Mouse (Mus musculus) regulatory T cell (primary cell): ENCODE data around the gene Plekha3.

Source experiments
- in situ Hi-C: fragments of 300-600 bp; cut with MboI, MseI; formaldehyde crosslinking; loops from one replicate; pipeline ENCODE4 v1.15.1; 2025; ENCODE audit warnings: high pct_unique_total_duplicates

Gene Plekha3

DNA sequence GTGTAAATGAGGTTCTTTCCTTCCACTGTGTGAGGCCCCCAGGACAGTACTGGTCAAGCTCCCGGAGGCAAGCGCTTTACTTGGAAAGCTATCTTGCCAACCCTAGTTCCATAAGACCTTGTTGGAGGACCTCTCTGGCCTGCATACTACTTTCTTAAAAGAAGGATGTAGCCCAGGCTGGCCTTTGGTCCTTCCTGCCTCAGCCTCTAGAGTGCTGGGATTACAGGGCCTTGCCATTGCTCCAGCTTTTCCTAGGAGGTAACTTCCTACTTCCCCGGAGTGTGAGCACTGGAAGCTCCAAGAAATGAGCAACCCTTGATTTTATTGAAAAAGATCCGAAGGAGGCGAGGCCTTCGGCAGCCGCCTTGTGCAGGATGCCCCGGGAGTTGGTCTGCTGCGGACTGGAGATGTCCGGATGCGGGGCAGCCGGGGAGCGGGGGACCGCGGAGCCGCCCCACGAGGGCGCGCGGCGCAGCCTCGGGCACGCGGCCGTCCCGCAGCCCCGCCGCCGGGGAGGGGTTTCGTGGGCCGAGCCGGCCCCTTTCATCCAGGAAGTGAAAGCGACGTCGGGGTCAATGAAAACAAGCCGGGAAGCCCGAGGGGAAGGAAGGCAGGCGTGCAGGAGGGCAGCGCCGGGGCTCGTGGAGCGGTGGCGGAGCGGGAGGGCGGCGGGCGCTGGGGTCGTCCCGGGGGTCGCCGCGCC is at the start of gene Plekha3:
Gene Plekha3 (plus strand): TSS at position 557 of the 703 bp plus-strand sequence.
- in situ Hi-C loops, result loop anchor here (25.0 kb wide), 1 partner anchor 788 kb away; no protein-coding TSS in a partner anchor

GRCm38 (mm10) chr2:76630293-76630692 is 44.8 kb upstream of the Plekha3 start:
- in situ Hi-C loops, result no loop called here

GRCm38 (mm10) chr2:76631600-76631999 is 43.5 kb upstream of the Plekha3 start:
- in situ Hi-C loops, result no loop called here

- in situ Hi-C loops, result no loop called here
These were observed 35.4 kb upstream of the Plekha3 start for GRCm38 (mm10) chr2:76639637-76640036.

- in situ Hi-C loops, result no loop called here
These were observed 31.3 kb upstream of the Plekha3 start for GRCm38 (mm10) chr2:76643801-76644200.

DNA sequence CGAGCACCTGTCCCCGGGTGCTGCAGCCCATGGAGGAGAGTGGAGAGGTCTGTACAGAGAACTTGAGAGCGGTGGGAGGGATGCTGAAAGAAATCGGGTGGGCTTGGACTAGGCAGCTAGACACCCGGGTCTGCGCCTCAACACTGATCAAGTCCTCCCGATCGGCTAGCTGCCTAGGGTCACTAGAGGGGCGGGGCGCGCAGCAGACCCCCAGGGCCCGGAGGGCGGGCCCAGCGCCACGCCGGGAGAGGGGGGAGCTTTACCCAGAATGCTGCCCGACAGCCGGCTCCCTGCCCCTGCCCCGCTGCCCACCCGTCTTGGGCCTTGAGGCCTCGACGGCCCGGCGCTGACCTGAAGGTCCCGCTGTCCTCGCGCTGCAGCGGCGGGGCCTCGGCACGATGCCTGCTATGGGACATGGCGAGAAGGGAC is 27.6 kb upstream of the Plekha3 start:
- in situ Hi-C loops, result no loop called here

- in situ Hi-C loops, result no loop called here
These were observed 27.1 kb upstream of the Plekha3 start, which contains the start of the genes Prkra and Pjvk for GRCm38 (mm10) chr2:76647883-76648570. Gene Prkra (minus strand): TSS chr2:76648015. Gene Pjvk (plus strand): TSS chr2:76648476.

DNA sequence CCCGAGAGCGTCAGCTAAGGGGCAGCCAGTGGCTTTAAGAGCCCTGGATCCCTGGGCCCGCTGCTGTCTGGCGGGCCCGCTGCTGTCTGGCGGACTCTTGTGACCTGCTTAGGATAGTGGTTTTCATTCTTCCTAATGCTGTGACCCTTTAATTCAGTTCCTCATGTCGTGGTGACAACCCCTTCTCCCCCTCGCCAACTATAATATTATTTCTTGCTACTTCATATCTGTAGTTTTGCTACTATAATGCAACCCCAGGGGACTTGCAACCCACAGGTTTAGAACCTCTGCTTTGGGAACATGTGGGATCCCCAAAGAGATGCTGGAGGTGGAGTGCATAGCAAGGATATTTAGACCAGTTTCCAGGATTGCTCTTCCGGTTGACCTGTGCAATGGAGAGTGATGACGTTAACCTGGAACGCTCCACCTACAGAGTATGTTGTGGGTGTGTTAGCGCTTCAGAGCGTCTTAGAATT is 26.4 kb upstream of the Plekha3 start:
- in situ Hi-C loops, result no loop called here

- in situ Hi-C loops, result loop anchor here (25.0 kb wide), 1 partner anchor 766 kb away; no protein-coding TSS in a partner anchor
These were observed 22.0 kb upstream of the Plekha3 start for GRCm38 (mm10) chr2:76653070-76653469.

GRCm38 (mm10) chr2:76654646-76655045 is 20.4 kb upstream of the Plekha3 start:
- in situ Hi-C loops, result loop anchor here (25.0 kb wide), 1 partner anchor 767 kb away; no protein-coding TSS in a partner anchor

DNA sequence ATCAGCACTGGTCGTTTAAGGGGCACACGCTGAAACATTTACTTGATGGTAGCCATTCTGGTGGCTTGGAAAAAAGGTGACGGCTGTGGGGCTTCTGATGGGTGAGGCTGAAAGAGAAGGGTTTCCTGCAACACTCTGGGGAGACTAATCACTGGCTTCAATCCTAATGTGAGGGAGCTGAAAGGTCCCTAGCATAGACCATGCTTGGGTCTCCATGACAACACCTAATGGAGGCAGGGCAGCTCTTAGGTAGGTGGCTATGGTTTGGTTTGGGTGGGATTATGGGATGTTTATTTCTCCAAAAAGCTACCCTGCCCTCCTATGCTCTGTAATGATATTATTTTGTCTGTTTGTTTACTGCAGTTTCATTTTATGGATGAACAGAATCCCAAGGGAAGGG is 19.6 kb upstream of the Plekha3 start:
- in situ Hi-C loops, result loop anchor here (25.0 kb wide), 1 partner anchor 768 kb away; no protein-coding TSS in a partner anchor

DNA sequence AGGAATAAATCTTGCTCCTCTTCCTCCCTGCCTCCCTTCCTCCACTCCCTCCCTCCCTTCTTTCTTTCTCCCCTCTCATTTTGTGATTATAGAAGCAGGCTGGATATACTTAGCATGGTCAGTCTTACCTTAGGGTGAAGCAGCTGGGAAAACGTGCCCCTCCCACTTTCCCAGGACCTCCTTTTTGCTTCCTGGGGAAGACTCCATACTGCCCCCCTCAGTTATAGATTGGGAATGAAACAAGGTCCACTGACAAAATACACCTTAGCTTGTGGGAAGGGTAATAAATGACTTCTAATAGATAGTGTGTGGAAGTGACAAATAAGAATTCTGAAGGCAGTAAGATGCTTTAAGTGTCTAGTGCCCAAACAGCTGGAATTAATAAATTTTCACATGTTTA is 19.1 kb upstream of the Plekha3 start:
- in situ Hi-C loops, result loop anchor here (25.0 kb wide), 1 partner anchor 769 kb away; no protein-coding TSS in a partner anchor

DNA sequence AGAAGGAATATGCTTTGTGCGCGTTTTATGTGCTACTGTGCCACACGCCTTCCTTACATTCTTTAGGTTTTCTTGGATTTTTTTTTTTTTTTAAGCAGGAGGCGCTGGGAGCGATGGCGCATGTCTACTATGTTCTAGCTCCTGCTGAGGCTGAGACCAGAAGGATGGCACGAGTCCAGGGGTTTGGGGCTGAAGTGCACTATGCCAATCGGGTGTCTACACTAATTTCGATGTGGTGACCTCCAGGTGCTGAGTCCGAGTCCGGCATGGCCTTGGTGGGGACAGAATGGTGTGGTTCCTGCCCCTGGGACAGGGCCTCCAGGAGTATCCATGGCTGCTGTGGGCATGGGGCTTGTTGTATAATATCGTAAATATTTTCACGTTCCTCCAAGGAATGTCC is 16.5 kb upstream of the Plekha3 start:
- in situ Hi-C loops, result loop anchor here (25.0 kb wide), 1 partner anchor 771 kb away; no protein-coding TSS in a partner anchor

GRCm38 (mm10) chr2:76659419-76659818 is 15.7 kb upstream of the Plekha3 start:
- in situ Hi-C loops, result loop anchor here (25.0 kb wide), 1 partner anchor 772 kb away; no protein-coding TSS in a partner anchor

GRCm38 (mm10) chr2:76665531-76665930 is 9.6 kb upstream of the Plekha3 start:
- in situ Hi-C loops, result loop anchor here (25.0 kb wide), 1 partner anchor 778 kb away; no protein-coding TSS in a partner anchor

GRCm38 (mm10) chr2:76667200-76667599 is 7.9 kb upstream of the Plekha3 start:
- in situ Hi-C loops, result loop anchor here (25.0 kb wide), 1 partner anchor 780 kb away; no protein-coding TSS in a partner anchor

- in situ Hi-C loops, result loop anchor here (25.0 kb wide), 1 partner anchor 784 kb away; no protein-coding TSS in a partner anchor
These were observed 3.4 kb upstream of the Plekha3 start for GRCm38 (mm10) chr2:76671641-76672040.

DNA sequence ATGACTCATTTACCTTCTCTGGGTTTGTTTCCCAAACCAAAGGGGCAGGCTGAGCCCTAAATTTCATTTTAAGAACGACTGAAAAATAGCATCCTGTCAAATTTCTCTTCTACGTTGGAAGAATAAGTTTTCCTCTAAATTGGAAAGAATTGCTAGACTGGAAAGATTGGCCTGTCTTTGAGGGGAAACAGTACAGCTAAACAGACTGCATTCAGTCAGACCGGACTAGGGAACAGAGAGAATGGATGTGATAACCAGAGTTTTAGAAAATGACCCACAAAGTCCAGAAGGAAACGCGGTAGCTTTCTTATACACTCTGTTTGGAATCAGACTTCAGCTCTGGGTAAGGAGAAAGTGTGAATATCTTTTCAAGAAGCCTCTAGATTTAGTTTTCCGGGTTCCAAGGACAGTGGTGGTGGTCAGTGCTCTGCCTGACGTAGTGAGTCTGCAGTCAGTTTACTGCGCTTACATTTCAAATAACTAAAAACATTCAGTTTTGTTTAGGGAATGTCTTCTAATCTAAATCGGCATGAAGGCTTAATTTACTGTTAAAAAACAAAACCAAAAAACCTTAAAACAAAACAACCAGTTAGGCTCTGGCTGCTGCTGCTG is 2.8 kb upstream of the Plekha3 start:
- in situ Hi-C loops, result loop anchor here (25.0 kb wide), 1 partner anchor 785 kb away; no protein-coding TSS in a partner anchor

GRCm38 (mm10) chr2:76672966-76673392 is 2.1 kb upstream of the Plekha3 start, which contains the start of gene Fkbp7:
Gene Fkbp7 (minus strand): TSS chr2:76673116.
- in situ Hi-C loops, result loop anchor here (25.0 kb wide), 1 partner anchor 786 kb away; no protein-coding TSS in a partner anchor

GRCm38 (mm10) chr2:76673472-76674081 is 1.5 kb upstream of the Plekha3 start:
- in situ Hi-C loops, result loop anchor here (25.0 kb wide), 1 partner anchor 786 kb away; no protein-coding TSS in a partner anchor

DNA sequence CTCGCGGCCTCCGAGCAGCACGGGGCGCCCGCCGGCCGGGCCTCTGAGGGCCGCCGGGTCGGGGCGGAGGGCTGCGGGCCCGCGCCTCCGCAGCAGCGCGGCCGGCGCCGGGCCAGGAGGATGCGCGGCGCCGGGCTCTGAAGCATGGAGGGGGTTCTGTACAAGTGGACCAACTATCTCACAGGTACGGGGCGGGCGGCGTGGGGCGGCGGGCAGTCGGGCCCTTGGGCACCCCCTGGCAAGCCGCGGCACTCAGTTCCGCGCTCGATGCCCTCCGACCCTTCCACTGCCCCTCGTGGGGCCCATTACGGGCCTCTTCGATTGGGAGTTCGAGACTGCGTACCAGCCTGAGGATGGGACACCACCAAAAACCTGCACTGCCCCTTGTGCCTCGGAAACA is 370 bp downstream of the Plekha3 start:
- in situ Hi-C loops, result no loop called here
